Mouse (Mus musculus) stomach, postnatal 0 days (tissue): ENCODE measurements around the gene Msrb3.

Experiments used
- CTCF ChIP-seq: IDR thresholded peaks from 2 replicates; pipeline ENCODE4 v1.5.1; 2016; ENCODE audit warnings: antibody characterized with exemption, low read depth, mild to moderate bottlenecking, moderate library complexity
- EP300 ChIP-seq: optimal IDR thresholded peaks from 2 replicates; pipeline ENCODE3; 2016; ENCODE audit warnings: antibody characterized with exemption

DNA sequence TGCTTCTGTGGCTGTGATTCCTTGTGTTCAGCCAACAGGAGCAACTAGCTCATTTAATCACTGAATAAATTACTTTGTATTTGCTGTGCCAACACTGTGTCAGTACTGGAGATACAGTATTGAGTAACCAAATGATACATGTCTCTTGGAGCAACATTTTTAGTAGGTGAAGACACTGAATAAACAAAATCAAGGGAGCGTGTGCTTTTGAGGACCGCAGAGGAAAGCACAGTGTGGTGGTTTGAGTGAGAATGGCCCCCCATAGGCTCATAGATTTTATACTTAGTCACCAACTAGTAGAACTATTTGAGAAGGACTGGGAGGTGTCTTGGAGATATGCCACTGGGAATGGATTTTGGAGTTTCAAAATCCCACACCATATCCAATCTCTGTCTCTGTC lies 164.5 kb downstream of the Msrb3 start:
- TF ChIP-seq EP300: no peak
- no peak for TF ChIP-seq CTCF
